In the genomic region with DNA sequence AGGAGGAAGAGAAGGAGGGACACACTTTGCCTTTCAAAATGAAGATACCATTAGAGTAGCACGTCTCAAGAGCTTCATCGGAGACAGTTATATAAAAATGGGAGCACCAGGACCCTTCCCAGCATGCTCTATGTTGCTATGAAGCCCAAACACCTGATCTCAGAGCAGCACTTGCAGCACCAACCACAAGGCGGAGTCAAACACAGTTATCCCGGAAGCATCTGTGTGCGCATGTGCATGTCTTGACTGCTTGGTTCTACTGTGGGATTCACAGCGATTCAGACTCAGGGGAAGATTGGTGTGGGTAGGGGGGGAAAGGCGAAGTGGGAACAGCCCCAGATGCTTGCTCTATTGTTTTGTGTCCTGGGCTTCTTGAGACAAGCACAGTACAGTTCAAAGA, we compare ENCODE assay signal across 9 mouse cellular contexts. TPM values are rescaled to one million over a fixed set of nuclear protein-coding genes. Genes with fewer than 3 reads are reported as not detected.
A peak's percentile ranks its signal among the peaks of the same experiment; 100 is the strongest.
DNase-seq lines count a peak whose midpoint lies in the region; ATAC-seq and TF ChIP-seq lines count a peak whose summit lies in the region.
"Had no signal": no experiment of that assay in that cellular context is flagged by ENCODE, and none has a peak within 500 bp of the region (broad histone marks: within the 10 kb centered on the region; RNA-seq: fewer than 3 reads in every experiment).

No protein-coding gene starts in this region.

- H3K9ac ChIP-seq in lung, embryonic 14.5 days = no peak overlapping the region
- H3K9ac ChIP-seq in midbrain, embryonic 14.5 days (replicated peaks; ENCODE audit: low read length) = no peak overlapping the region
- H3K9ac ChIP-seq: heart, embryonic 13.5 days had no signal

- no peak overlapping the region for H3K4me2 ChIP-seq in lung, embryonic 14.5 days
- H3K4me2 ChIP-seq in midbrain, embryonic 14.5 days (ENCODE audit: low read length) = no peak overlapping the region
- H3K4me2 ChIP-seq: heart, embryonic 13.5 days had no signal

- H3K36me3 ChIP-seq in lung, embryonic 14.5 days (ENCODE audit: insufficient read depth) = no peaks in the 10 kb centered on the region
- H3K36me3 ChIP-seq in midbrain, embryonic 14.5 days (ENCODE audit: control insufficient read depth, insufficient read depth, low read length) = no peaks in the 10 kb centered on the region

- no peak overlapping the region for H3K27ac ChIP-seq in lung, embryonic 14.5 days (ENCODE audit: low read depth)
- H3K27ac ChIP-seq in midbrain, embryonic 14.5 days (replicated peaks; ENCODE audit: low read depth, low read length) = no peak overlapping the region
- H3K27ac ChIP-seq: heart, embryonic 13.5 days had no signal

- no peak overlapping the region for H3K4me3 ChIP-seq in lung, embryonic 14.5 days (ENCODE audit: low read depth, low read length)
- H3K4me3 ChIP-seq in midbrain, embryonic 14.5 days (replicated peaks; ENCODE audit: low read depth, low read length) = no peak overlapping the region
- H3K4me3 ChIP-seq: heart, embryonic 13.5 days had no signal

- TF ChIP-seq CTCF in lung, embryonic 14.5 days (IDR thresholded peaks at IDR 0.05; ENCODE audit: low read depth) = peak; percentile 60

- peak; percentile 47; the same call in 1 of the 2 replicates for ATAC-seq in lung, embryonic 14.5 days (ENCODE audit: insufficient read depth)
- no peak for ATAC-seq in midbrain, embryonic 14.5 days (ENCODE audit: low FRiP score, low TSS enrichment)

- H3K27me3 ChIP-seq in lung, embryonic 14.5 days (ENCODE audit: insufficient read depth, low read length) = no peaks in the 10 kb centered on the region
- no peaks in the 10 kb centered on the region for H3K27me3 ChIP-seq in midbrain, embryonic 14.5 days (ENCODE audit: control insufficient read depth, insufficient read depth, low read length)

- 64% methylated on average over 7 of the region's 7 CpGs for WGBS in lung, embryonic 14.5 days
- WGBS in midbrain, embryonic 14.5 days = 71% methylated on average over 7 of the region's 7 CpGs

- DNase-seq in adrenal gland, postnatal 10 days = peak; percentile 23
- DNase-seq in adrenal gland, adult 8-10 months = no peak
- DNase-seq in lung, embryonic 14.5 days = peak; percentile 48
- DNase-seq in lung, adult 18-20 months = no peak
- DNase-seq in forelimb bud, embryonic 11.5 days (ENCODE audit: low read depth, low spot score) = peak; percentile 33
- DNase-seq in midbrain, embryonic 14.5 days = peak; percentile 52
- DNase-seq in right cerebral cortex, postnatal 4 days = no peak
- no peak for DNase-seq in adrenal gland, postnatal 4 days (ENCODE audit: low spot score in 2 of 2)

- no peaks in the 10 kb centered on the region for H3K9me3 ChIP-seq in lung, embryonic 14.5 days (ENCODE audit: low read depth, low read length)
- H3K9me3 ChIP-seq in midbrain, embryonic 14.5 days (ENCODE audit: control insufficient read depth, low read length) = no peaks in the 10 kb centered on the region
- H3K9me3 ChIP-seq: heart, embryonic 13.5 days had no signal

- no peaks in the 10 kb centered on the region for H3K4me1 ChIP-seq in lung, embryonic 14.5 days (ENCODE audit: insufficient read depth)
- 0 out of 2 replicates have a peak, but pooled peaks cover 5% of the 10 kb centered on the region for H3K4me1 ChIP-seq in midbrain, embryonic 14.5 days (ENCODE audit: control insufficient read depth, insufficient read depth, low read length)

RNA-seq across cellular contexts. Expression of gene Ddx58, which starts 21.2 kb away (rescaled TPM):
- 10 to 100 TPM; 17.5 to 20.9 TPM for total RNA-seq in adrenal gland, postnatal 10 days (2021)
- total RNA-seq in adrenal gland, adult 8-10 months (2022) = 10 to 100 TPM; 34.0 to 40.5 (median 37.5) TPM
- 7.6 and 9.2 TPM in 2 replicates for polyA plus RNA-seq in lung, embryonic 14.5 days (2014; fragmentation: Nextera tagmentation; extraction: Ambion mirVana)
- 1.9 and 3.7 TPM in 2 replicates for polyA plus RNA-seq in midbrain, embryonic 14.5 days (2014; fragmentation: Nextera tagmentation; extraction: Ambion mirVana)
- 10 to 100 TPM; 22.7 to 23.4 TPM for total RNA-seq in adrenal gland, postnatal 4 days (2021)

RNA-seq across cellular contexts. Expression of gene Smim27, which starts 51.0 kb away (rescaled TPM):
- total RNA-seq in adrenal gland, postnatal 10 days (2021) = 10 to 100 TPM; 34.9 to 46.5 TPM
- 10 to 100 TPM; 39.1 to 77.7 (median 55.6) TPM for total RNA-seq in adrenal gland, adult 8-10 months (2022)
- 24.0 and 32.4 TPM in 2 replicates for polyA plus RNA-seq in lung, embryonic 14.5 days (2014; fragmentation: Nextera tagmentation; extraction: Ambion mirVana)
- 9.7 and 15.9 TPM in 2 replicates for polyA plus RNA-seq in midbrain, embryonic 14.5 days (2014; fragmentation: Nextera tagmentation; extraction: Ambion mirVana)
- 10 to 100 TPM; 35.6 to 45.2 TPM for total RNA-seq in adrenal gland, postnatal 4 days (2021)

RNA-seq across cellular contexts. Expression of gene Topors, which starts 51.3 kb away (rescaled TPM):
- total RNA-seq in adrenal gland, postnatal 10 days (2021) = 10 to 100 TPM; 23.3 to 27.0 TPM
- 10 to 100 TPM; 29.0 to 30.4 (median 29.9) TPM for total RNA-seq in adrenal gland, adult 8-10 months (2022)
- polyA plus RNA-seq in lung, embryonic 14.5 days (2014; fragmentation: Nextera tagmentation; extraction: Ambion mirVana) = 49.3 and 50.6 TPM in 2 replicates
- 24.3 and 36.2 TPM in 2 replicates for polyA plus RNA-seq in midbrain, embryonic 14.5 days (2014; fragmentation: Nextera tagmentation; extraction: Ambion mirVana)
- total RNA-seq in adrenal gland, postnatal 4 days (2021) = 10 to 100 TPM; 36.7 to 37.9 TPM

Comparison
In these comparisons a context has a peak if more than half of its experiments do, and no peak if none do; other contexts are left out.
1. DNase-seq: peak in adrenal gland, postnatal 10 days (single experiment), lung, embryonic 14.5 days (single experiment), forelimb bud, embryonic 11.5 days (single experiment) and midbrain, embryonic 14.5 days (single experiment); none in adrenal gland, adult 8-10 months (single experiment), lung, adult 18-20 months (0 of 2), right cerebral cortex, postnatal 4 days (single experiment) and adrenal gland, postnatal 4 days (0 of 2).